ENCODE assay signal across 28 mouse cellular contexts in the genomic region with DNA sequence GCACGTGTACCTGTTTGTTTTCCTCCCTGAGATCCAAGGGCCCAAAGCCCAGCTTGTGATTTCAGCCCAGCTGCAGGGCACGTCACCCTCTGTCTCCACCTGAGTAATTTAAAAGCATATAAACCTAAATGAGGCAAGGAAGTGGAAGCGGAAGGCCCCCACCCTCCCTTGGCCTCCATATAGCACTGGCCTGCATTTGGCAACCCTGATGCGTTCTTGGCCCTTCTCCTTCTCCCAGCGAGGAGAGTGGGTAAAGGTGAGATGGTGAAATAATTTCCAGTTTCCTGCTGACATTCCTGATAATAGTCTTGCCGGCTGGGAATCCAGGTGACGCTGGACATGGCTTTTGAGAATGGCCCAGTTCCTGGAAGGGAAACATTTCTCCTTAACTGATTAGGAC. TPM values are rescaled to one million over a fixed set of nuclear protein-coding genes. Genes with fewer than 3 reads are reported as not detected.
"Had no signal": no experiment of that assay in that cellular context is flagged by ENCODE, and none has a peak within 500 bp of the region (broad histone marks: within the 10 kb centered on the region; RNA-seq: fewer than 3 reads in every experiment).

No protein-coding gene starts in this region.

- H3K9me3 ChIP-seq: heart, embryonic 10.5 days; heart, embryonic 12.5 days; hindbrain, embryonic 10.5 days; hindbrain, embryonic 12.5 days; kidney, embryonic 15.5 days; limb, embryonic 10.5 days; limb, embryonic 12.5 days; liver, embryonic 13.5 days; liver, embryonic 15.5 days had no signal

- H3K4me1 ChIP-seq: heart, embryonic 10.5 days; hindbrain, embryonic 10.5 days; hindbrain, embryonic 12.5 days; kidney, embryonic 15.5 days; limb, embryonic 10.5 days; limb, embryonic 12.5 days; liver, embryonic 13.5 days; liver, embryonic 15.5 days had no signal

- H3K27me3 ChIP-seq: heart, embryonic 12.5 days; hindbrain, embryonic 12.5 days; kidney, embryonic 15.5 days; liver, embryonic 13.5 days; liver, embryonic 15.5 days had no signal

- H3K27ac ChIP-seq: heart, adult 2 months; heart, embryonic 10.5 days; hindbrain, embryonic 10.5 days; hindbrain, embryonic 12.5 days; hindbrain, embryonic 14.5 days; kidney, embryonic 15.5 days; kidney, postnatal 0 days; left cerebral cortex, adult 2 months; limb, embryonic 10.5 days; limb, embryonic 12.5 days; liver, embryonic 13.5 days; liver, embryonic 15.5 days had no signal

- H3K4me3 ChIP-seq: gastrocnemius, adult 2 months; heart, adult 2 months; heart, embryonic 10.5 days; heart, embryonic 12.5 days; hindbrain, embryonic 10.5 days; hindbrain, embryonic 12.5 days; kidney, embryonic 15.5 days; left cerebral cortex, adult 2 months; limb, embryonic 10.5 days; limb, embryonic 12.5 days; liver, embryonic 13.5 days; liver, embryonic 15.5 days had no signal

- H3K9ac ChIP-seq: heart, embryonic 12.5 days; hindbrain, embryonic 12.5 days; hindbrain, embryonic 14.5 days; kidney, embryonic 15.5 days; limb, embryonic 12.5 days; liver, embryonic 13.5 days; liver, embryonic 15.5 days had no signal

- ATAC-seq: hindbrain, embryonic 16.5 days; inflammation-experienced regulatory T-cells, adult 6 months had no signal

- H3K36me3 ChIP-seq: heart, embryonic 10.5 days; heart, embryonic 12.5 days; hindbrain, embryonic 10.5 days; hindbrain, embryonic 12.5 days; kidney, embryonic 15.5 days; limb, embryonic 10.5 days; limb, embryonic 12.5 days; liver, embryonic 13.5 days; liver, embryonic 15.5 days had no signal

- H3K4me2 ChIP-seq: heart, embryonic 12.5 days; hindbrain, embryonic 12.5 days; hindbrain, embryonic 14.5 days; kidney, embryonic 15.5 days; limb, embryonic 12.5 days; liver, embryonic 11.5 days; liver, embryonic 13.5 days; liver, embryonic 15.5 days had no signal

- DNase-seq: gastrocnemius, adult 2 months; gastrocnemius, postnatal 10 days; gastrocnemius, postnatal 25 days; heart, postnatal 10 days; kidney, adult 11 months; kidney, adult 2 months; kidney, adult 9 months; kidney, postnatal 14 days; kidney, postnatal 36 days; layer of hippocampus, adult 9-11 months; liver; liver, embryonic 13.5 days had no signal

RNA-seq across cellular contexts. Expression of gene Slc9a3, which starts 16.8 kb away (rescaled TPM):
- total RNA-seq: granulocyte monocyte progenitor cell, adult 5-6 weeks had no signal
- polyA plus RNA-seq: heart, embryonic 12.5 days; hindbrain, embryonic 10.5 days; hindbrain, embryonic 12.5 days; limb, embryonic 10.5 days; limb, embryonic 12.5 days; liver, embryonic 11.5 days; liver, embryonic 13.5 days; liver, embryonic 15.5 days had no signal
